Mouse (Mus musculus): ENCODE data around the gene Pdpk1.
A peak's percentile ranks its signal among the peaks of the same experiment; 100 is the strongest.

GRCm38 (mm10) chr17:24154463-24154862 is 3.7 kb upstream of the Pdpk1 start:
- TF ChIP-seq CTCF (IDR thresholded peaks at IDR 0.05; ENCODE audit: low read depth), result peak; percentile 23
- no peak for TF ChIP-seq EP300 (optimal IDR thresholded peaks at IDR 0.05)
